Mouse (Mus musculus) megakaryocyte, embryonic 14.5 days (primary cell): ENCODE results near the gene Evi5. TPM values are rescaled to one million over a fixed set of nuclear protein-coding genes. Genes with fewer than 3 reads are reported as not detected.

ENCODE experiments used
- H3K27me3 ChIP-seq: replicated peaks from 2 replicates; pipeline ENCODE3; 2012; ENCODE audit warnings: inconsistent platforms
- H3K36me3 ChIP-seq: replicated peaks from 2 replicates; pipeline ENCODE3; 2012; ENCODE audit warnings: low read length, inconsistent platforms, mixed read lengths
- H3K4me1 ChIP-seq: 2 replicates; pipeline ENCODE4 v1.6.1; 2012; ENCODE audit warnings: inconsistent platforms
- H3K4me3 ChIP-seq: replicated peaks from 2 replicates; pipeline ENCODE3; 2012; ENCODE audit warnings: moderate library complexity, mild to moderate bottlenecking, inconsistent platforms
- H3K9me3 ChIP-seq: 2 replicates; pipeline ENCODE4 v1.6.1; 2012; ENCODE audit warnings: inconsistent platforms
- FLI1 ChIP-seq: IDR thresholded peaks from 2 replicates; pipeline ENCODE4 v1.6.1; 2012; ENCODE audit warnings: low read length, inconsistent platforms, mixed read lengths
- GATA1 ChIP-seq: IDR thresholded peaks from 3 replicates; pipeline ENCODE4 v1.6.1; 2012; ENCODE audit warnings: mixed read lengths, low read length, inconsistent platforms, borderline replicate concordance
- polyA plus RNA-seq: library from polyadenylated mRNA; stranded (reverse); fragments of >175 nt; gene quantifications from 2 replicates; pipeline ENCODE4 v1.2.3, GENCODE M21; 2012; ENCODE audit warnings: low replicate concordance; ENCODE audit not compliant: insufficient read depth

Evi5 gene
- polyA plus RNA-seq, 1 experiment, result 0.20 TPM

DNA sequence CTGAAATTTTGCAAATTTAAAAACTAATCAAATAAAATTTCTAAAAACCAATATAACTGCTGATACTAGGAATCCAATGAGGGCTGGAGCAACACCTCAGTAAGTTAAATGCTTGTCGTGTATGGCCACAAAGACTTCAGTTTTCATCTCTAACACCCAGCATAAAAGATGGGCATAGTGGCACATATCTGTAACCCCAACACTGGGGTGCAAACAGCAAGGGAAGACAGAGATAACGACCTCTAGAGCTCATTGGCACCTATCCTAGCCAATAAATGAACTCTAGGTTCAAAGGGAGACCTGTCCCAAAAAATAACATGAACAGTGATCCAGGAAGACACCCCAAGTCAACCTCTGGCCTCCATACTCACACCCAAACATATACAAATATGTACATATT lies 82.9 kb downstream of the Evi5 start:
- TF ChIP-seq GATA1 (no peak), FLI1 (no peak)
- Histone ChIP-seq H3K9me3 (no peaks in the 10 kb centered on the region), H3K4me1 (no peaks in the 10 kb centered on the region), H3K4me3 (no peak overlapping the region), H3K36me3 (no peaks in the 10 kb centered on the region), H3K27me3 (peaks cover 2% of the 10 kb centered on the region)

DNA sequence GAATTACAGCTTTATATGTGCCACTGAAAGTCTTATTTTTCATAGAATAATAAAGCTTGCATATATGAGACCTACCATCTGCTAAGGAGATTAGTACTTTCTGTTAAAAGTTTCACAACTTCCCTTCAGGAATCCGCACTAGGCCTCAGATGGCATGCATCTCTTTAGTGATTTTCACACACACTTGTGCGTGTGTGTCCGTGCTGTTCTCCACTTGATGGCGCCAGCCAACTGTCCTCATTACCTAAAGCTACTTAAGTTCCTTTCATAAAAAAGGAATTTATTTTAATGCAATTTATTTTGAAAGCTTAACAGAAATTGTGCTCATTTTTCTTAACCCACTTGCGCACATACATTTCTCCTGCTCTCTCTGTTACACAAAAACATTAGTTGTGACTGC lies 85.4 kb downstream of the Evi5 start:
- H3K36me3 ChIP-seq, result no peaks in the 10 kb centered on the region

DNA sequence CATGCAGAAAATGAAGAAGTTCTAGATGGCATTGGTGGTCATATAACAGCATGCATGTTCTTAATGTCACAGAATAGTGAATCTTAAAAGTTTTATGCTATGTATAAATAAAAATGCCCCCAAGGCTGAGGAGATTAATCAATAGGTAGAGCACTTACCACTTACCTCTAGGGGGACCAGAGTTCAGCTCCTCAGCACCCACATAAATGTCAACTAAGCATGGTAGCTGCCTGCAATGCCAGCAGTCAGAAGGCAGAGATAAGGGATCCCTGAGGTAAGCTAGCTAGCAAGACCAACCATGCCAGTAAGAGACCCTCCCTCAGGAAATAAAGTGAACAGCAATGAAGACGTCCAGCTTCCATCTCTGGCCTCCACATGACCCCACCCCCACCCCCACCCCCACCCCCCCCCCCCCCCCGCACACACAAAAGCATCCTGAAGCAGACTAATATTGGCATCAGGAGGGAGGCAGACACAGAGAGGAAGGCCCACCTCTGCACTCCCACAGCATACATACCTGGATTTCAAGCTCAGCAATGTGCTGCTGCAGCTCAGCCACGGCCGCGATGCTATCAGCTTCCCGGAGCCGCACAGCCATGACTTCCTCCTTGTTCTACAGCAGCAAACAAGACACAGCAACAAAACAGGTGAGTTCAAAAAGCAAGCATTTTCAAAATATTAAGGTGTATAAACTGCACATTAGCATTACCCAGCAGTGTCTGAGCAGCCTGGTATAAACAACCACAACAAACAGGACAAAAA lies 87.0 kb downstream of the Evi5 start:
- Histone ChIP-seq H3K4me3 (no peak overlapping the region), H3K36me3 (no peaks in the 10 kb centered on the region), H3K27me3 (peaks cover 9% of the 10 kb centered on the region), H3K9me3 (no peaks in the 10 kb centered on the region), H3K4me1 (no peaks in the 10 kb centered on the region)
- no peak for TF ChIP-seq FLI1
- no peak for TF ChIP-seq GATA1

More for the DNA sequence above, 85.4 kb downstream of the Evi5 start:
- no peaks in the 10 kb centered on the region for H3K4me1 ChIP-seq
- no peaks in the 10 kb centered on the region for H3K9me3 ChIP-seq
- H3K4me3 ChIP-seq, result no peak overlapping the region
- peaks cover 7% of the 10 kb centered on the region for H3K27me3 ChIP-seq
- no peak for TF ChIP-seq GATA1
- TF ChIP-seq FLI1, result no peak

DNA sequence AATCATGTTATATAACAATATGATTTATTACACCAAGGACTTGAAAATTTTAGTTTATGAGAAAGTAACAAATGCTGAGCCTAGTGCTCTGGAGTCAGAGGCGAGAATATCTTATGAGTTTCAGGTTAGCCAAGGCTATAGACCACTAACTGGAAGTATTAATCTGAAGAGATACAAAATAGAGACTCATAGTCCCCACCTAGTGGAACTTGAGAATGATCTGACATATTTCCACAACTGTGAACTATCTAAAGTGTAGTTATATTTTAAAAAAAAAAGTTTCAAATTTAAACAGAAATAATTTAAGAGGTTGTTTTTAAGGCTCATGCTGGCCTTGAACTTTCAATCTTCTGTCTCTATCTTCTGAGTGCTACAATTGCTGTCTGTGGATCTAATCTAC lies 92.5 kb downstream of the Evi5 start:
- no peak overlapping the region for H3K4me3 ChIP-seq
- H3K9me3 ChIP-seq, result no peaks in the 10 kb centered on the region
- H3K27me3 ChIP-seq, result peaks cover 22% of the 10 kb centered on the region
- no peaks in the 10 kb centered on the region for H3K4me1 ChIP-seq
- H3K36me3 ChIP-seq, result no peaks in the 10 kb centered on the region
- TF ChIP-seq FLI1 (no peak), GATA1 (no peak)

DNA sequence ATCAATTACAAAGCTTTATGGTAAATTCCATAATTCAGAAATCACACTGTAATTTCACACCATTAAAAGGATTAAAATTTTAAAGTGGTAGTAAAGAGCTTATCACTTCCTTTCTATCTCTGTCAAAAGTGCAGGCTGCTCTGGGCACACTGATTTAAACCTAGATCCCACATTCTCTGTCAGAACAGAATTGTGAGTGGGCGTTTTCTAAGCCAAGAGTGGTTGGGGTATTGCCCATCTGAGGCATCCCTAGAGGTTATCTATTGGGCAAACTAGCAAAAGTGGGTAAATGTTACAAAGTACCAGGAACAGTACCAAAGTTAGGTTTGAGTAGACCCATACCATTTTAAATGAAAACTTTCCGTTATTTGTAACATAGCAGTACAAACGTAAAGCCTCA lies 96.1 kb downstream of the Evi5 start:
- Histone ChIP-seq H3K4me3 (no peak overlapping the region), H3K9me3 (no peaks in the 10 kb centered on the region), H3K27me3 (peaks cover 25% of the 10 kb centered on the region), H3K36me3 (no peaks in the 10 kb centered on the region), H3K4me1 (no peaks in the 10 kb centered on the region)
- TF ChIP-seq FLI1 (no peak), GATA1 (no peak)

DNA sequence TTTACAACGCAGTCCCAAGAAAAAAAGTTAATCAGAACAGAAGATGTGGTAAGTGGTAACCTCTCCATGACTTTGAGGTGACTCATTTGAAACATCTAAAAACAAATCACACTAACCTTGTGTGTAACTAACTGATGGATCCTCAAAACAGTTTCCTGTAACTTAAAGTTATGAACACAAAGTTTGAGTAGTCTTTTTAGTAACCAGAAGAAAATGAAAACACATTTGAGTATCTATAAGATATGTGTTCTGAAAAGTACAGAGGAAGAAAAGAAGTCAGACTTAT lies 97.4 kb downstream of the Evi5 start:
- H3K4me3 ChIP-seq, result no peak overlapping the region
- no peak for TF ChIP-seq GATA1
- no peak for TF ChIP-seq FLI1
- peaks cover 28% of the 10 kb centered on the region for H3K27me3 ChIP-seq
- H3K4me1 ChIP-seq, result peaks cover under 1% of the 10 kb centered on the region
- no peaks in the 10 kb centered on the region for H3K9me3 ChIP-seq
- no peaks in the 10 kb centered on the region for H3K36me3 ChIP-seq

DNA sequence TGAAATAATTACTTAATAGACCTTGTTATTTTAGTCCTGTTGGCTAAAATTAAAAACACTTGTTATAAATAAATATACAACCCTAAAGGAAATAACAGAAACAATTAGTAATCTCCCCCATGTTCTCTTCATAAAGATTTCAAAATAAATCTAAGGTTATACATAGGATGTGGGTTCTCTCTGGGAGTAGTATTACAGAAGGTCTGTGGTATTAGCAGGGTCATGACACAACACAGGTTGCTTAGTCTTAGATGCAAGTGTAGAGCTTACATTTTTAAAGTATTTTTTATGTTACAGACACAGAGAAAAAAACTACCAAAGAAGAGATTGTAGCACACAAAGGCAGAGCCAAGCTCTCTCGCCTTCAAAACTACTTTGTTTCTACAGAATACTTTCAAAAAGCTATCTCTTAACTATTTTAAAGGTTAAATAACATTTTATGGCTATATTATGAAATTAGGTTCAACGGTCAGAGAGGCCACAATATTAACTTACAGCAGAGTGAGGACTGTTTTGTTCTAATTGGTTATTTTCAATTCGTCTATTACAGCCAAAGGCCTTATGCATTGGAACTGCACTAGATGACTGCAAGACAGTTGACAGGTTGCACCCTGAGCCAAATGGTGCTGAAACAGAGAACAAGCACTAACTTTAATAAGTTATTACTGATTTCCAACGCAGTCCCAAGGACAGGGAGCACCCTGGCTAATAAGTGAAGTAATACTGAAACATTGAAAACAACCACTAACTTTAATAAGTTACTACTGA lies 97.9 kb downstream of the Evi5 start:
- no peak overlapping the region for H3K4me3 ChIP-seq
- H3K36me3 ChIP-seq, result no peaks in the 10 kb centered on the region
- H3K9me3 ChIP-seq, result no peaks in the 10 kb centered on the region
- no peak for TF ChIP-seq FLI1
- TF ChIP-seq GATA1, result no peak
- peaks cover 33% of the 10 kb centered on the region for H3K27me3 ChIP-seq
- H3K4me1 ChIP-seq, result peaks cover 5% of the 10 kb centered on the region

DNA sequence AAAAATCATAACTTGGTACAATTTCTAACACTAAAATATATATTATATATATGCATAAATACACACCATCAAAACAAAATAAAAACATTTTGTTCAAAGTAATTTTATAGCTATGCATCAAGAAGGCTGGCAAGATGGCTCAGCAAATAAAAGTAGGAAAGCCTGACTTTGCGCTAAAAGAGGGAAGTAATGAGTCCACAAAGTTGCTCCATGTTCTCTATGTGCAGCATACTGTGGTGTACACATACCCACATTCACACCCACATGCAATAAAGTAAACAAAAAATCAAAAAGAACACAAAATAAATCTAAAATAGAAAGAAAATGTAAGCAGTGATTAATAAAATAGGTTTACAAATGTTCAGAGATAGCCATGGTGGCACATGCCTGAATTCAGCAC lies 99.0 kb downstream of the Evi5 start:
- TF ChIP-seq GATA1 (no peak), FLI1 (no peak)
- Histone ChIP-seq H3K4me1 (peaks cover 6% of the 10 kb centered on the region), H3K36me3 (no peaks in the 10 kb centered on the region), H3K27me3 (peaks cover 35% of the 10 kb centered on the region), H3K9me3 (no peaks in the 10 kb centered on the region), H3K4me3 (no peak overlapping the region)

DNA sequence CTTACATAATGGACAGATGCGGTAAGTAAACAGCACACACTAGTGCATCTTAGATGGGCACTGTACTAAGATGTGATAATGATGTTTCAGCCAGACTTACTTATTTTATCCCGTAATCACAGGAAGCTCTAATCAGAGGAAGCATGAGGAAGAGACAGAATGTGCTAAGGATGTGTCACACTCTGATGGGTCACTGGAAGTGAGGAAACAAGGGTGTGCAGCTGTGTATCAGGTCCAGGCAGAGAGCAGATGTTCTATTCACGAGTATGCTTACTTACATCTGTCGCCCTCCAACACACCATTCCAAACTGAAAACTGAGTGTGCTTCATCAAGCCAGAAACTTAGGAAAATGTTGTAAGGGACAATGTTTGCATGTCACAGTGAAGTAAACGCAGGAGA lies 102.9 kb downstream of the Evi5 start:
- peaks cover 6% of the 10 kb centered on the region for H3K4me1 ChIP-seq
- H3K9me3 ChIP-seq, result peaks cover 8% of the 10 kb centered on the region
- no peak overlapping the region for H3K4me3 ChIP-seq
- H3K36me3 ChIP-seq, result no peaks in the 10 kb centered on the region
- TF ChIP-seq GATA1, result no peak
- no peak for TF ChIP-seq FLI1
- peaks cover 40% of the 10 kb centered on the region for H3K27me3 ChIP-seq

DNA sequence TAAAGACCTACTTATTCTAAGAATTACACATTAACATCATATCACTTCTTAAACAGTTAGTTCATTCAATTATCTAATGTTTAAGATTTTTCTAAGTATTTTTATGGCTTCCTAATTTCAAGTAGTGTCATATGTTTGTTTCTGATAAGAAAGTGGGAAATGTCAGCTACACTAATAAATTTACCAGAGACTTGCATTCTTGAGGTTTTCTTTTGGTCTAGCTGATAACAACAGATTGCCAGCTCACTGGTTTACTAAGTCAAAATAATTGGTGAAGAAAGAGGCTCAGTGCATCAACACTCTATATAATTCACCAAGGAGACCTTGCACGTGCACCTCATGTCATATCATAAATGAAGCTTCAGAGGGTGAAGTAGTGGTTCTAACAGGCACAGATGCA lies 106.7 kb downstream of the Evi5 start:
- TF ChIP-seq GATA1 (no peak), FLI1 (no peak)
- Histone ChIP-seq H3K4me3 (no peak overlapping the region), H3K36me3 (no peaks in the 10 kb centered on the region)

More for the DNA sequence above, 106.7 kb downstream of the Evi5 start:
- Histone ChIP-seq H3K4me1 (peaks cover 9% of the 10 kb centered on the region), H3K27me3 (peaks cover 40% of the 10 kb centered on the region), H3K9me3 (peaks cover 10% of the 10 kb centered on the region)
